Mouse (Mus musculus) layer of hippocampus, postnatal 25 days (tissue): ENCODE measurements around the gene Usp7. TPM values are rescaled to one million over a fixed set of nuclear protein-coding genes. Genes with fewer than 3 reads are reported as not detected.
"Not testable (repeated sequence)": the region's sequence is repeated elsewhere in the genome, so short reads cannot be mapped to it uniquely, and the experiment has no call there.

Experiments
- DNase-seq, 2 experiments: peaks; one replicate each; pipeline ENCODE4 v3.0.0; 2022; ENCODE audit warnings: mixed read lengths in 2 of 2, low spot score in 1 of 2; ENCODE audit errors: extremely low spot score in 1 of 2
- total RNA-seq, 2 experiments: library from RNA; stranded (reverse); gene quantifications; 2 replicates each; pipeline ENCODE4 v1.2.3; 2021

The Usp7 gene
- total RNA-seq, 2 experiments from 2014 or later: 132 to 156 TPM

DNA sequence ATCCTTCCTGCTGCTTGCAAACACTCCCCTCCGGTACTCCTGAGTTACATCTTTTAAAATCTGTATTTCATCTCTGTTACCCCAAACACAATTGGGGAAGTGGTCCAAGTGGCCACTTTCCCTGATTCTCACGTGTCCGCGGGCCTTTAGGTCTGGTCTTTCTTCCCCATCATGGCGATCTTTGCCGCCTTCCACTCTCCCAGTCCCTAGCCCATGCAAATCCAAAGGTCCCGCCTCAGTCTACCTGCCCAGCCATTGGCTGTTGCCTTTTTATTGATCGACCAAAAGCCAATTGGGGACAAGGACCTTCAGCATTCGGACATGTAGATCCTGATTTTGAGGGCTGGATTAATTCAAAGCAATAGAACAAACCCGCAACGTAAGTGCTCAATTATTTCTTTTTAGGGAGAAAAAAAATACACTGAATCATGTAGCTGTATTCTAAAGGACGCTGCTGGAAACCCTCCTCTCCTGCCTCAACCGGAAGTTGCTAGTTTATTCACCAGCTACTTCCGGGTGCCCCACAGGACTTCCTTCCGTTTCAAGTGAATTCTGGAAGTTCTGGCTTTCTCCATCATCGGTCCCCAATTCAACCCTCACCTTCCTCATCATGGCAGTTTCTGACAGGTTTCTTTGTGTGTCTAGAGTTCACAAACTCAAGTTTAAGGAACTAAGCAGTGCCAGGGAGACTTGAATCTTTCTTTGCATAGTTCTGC is 8.8 kb downstream of the Usp7 start:
- DNase-seq: no peak

DNA sequence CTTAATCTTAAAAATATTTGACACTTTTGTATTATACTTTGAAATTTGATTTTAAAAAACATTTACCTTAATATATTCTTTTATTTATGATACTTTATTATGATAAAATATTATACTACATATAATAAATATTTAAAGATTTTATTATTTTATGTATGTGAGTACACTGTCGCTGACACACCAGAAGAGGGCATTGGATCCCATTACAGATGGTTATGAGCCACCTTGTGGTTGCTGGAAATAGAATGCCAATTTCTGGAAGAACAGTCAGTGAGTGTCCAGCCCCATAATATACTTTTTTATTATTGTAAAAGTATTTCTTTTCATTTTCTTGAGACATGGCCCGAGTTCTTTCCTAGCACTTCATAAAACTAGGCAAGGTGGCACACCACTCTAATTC is 10.4 kb downstream of the Usp7 start:
- DNase-seq: no peak

DNA sequence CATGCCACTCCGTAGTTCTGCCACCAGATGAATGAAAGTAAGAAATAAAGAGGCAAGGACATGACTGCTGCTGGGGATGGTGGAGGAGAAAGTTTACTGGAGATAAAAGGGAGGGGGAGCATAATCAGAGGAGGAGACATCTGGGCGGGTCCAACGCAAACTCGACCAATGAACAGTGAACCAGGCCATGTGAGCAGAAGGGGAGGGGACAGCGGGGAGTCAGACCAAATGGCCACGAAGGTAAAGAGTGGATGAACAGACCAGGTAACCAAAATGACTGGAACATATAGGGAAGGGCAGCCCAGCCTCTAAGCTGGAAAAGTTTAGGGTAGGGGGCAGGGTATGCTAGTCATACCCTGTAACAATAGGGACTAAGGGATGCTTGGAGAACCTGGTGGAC is 10.9 kb downstream of the Usp7 start:
- no peak for DNase-seq

DNA sequence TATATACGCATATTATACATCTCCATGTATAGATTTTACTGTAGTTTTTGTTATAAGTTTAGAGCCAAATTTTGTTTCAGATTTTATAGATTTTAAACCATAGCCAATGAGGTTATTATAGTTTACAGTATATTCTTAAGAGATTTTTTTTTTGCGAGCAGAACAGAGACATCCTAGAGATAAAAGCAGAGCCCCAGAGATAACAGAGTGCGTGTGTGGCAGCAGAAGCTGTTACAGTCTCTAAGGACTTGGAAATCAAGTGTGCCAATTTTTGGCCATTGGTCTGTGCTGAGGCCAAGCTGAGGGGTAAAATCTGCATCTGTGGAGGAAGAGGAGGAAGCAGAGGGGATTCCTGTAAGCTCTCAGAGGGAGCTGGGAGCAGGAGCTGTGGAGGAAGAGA is 11.9 kb downstream of the Usp7 start:
- DNase-seq: no peak

DNA sequence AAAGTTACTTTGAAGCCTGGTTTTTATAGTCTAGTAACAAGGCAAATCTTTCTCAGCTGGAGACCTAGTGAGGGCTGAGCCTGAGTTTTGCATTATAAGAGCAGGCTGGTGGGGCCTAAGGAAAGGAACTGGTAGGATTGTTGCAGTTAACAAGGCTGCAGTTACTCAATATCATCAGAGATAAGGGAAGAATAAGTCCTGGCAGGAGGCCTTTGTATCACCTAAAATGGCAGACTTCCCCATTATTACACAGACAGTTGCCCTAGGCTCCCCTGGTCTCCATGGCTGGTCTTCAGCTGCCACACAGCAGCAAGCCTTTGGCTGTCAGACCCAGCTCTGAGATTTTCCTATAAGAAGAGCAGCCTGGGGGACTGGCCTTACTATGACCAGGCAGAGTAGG is 13.4 kb downstream of the Usp7 start:
- DNase-seq: no peak

DNA sequence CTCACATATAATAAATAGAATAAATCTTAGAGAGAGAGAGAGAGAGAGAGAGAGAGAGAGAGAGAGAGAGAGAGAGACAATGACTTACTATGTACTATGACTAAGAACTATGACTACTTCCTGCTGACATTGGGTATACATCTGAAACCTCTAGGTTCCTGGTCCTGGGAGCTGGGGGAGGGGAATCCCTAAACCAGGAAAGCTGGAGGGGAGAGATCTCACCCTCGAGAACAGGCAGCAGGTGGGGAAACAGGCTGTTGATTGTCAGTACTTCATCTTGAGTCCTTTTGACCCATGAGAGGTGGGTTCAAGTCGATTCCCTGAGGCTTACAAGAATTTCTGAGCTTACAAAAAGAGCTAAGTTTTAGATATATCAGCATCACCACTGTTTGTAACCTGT is 14.9 kb downstream of the Usp7 start:
- DNase-seq: no peak

DNA sequence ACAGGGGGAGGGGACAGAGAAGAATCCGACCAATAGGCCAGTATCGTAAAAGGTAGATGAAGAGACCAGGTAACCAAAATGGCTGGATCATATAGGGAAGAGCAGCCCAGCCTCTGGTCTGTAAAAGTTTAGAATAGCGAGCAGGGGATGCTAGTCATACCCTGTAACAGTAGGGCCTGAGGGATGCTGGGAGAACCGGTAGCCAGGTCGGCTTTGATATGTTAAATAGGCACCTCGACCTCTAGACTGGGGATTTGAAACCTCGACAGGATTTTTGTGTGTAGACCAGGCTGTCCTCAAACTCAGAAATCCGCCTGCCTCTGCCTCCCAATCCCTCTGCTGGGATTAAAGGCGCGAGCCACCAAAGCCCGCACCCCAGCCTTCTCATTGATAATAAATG is 15.5 kb downstream of the Usp7 start:
- DNase-seq: no peak

DNA sequence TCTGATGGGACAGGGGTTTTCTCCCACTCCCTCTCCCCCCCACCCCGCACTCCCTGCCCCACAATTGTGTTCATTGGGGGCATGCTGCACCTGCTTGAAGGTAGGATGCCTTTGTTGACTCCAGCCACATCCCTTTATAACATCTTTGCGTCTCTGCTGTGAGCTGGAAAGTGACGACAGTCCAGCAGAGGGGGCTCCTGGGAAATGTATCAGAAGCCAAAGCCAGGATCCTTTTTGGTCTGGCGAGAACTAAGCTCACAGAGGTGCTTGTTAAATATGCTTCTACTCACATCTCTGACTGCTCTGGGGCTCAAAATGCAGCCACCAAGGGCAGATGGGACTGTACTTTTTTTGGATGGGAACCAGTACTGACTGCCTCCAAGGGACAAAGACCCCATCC is 21.0 kb downstream of the Usp7 start:
- no peak for DNase-seq

DNA sequence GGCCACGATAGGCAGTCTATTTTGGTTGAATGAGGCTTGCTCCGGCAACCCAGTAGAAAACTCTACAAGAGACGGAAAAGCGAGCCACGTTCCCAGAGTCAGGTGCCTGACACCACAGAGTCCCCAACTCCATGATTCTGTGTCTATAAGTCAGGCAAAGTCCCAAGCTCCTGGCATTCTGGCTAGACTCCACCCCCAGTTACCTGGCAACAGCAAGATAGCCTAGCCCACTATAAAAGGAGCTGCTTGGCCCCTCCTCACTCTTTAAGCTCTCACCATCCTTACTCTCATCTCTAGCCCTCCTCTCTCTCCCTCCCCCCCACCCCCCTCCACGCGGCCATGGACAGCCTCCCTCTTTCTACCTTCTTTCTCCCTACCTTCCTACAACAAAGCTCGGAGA is 21.8 kb downstream of the Usp7 start:
- not testable (repeated sequence) for DNase-seq

DNA sequence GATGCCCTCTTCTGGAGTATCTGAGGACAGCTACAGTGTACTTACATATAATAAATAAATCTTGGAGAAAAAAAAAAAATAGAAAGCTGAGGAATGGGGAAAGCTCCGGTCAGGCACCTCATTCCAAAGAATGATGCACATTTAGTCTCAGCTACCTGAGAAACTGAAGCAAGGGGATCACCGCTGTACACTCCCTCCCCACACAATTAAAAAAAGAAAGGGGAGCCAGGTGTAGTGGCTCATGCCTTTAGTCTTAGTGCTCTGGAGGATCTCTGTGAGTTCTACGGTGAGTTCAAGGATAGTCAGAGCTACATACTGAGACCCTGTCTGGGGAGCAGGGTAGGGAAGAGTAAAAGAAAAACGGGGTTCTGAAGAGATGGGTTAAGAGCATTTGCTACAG is 22.6 kb downstream of the Usp7 start:
- DNase-seq: no peak

DNA sequence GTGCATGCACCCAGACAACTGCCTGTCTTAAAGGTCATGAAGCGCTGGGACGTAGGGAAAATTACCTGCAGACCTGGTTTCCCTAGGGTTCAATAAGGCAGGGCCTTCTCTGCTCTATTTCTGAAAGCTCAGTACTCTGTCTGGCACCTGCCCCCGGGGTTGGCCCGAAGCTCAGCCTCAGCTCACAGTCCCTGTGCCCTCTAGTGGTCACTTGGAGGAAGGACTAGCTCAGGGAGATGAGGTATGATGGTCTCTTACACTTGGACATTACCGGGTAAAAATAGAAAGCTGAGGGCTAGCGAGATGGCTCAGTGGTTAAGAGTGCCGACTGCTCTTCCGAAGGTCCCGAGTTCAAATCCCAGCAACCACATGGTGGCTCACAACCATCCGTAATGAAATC is 23.0 kb downstream of the Usp7 start:
- peak; percentile 31 to 61 for DNase-seq

DNA sequence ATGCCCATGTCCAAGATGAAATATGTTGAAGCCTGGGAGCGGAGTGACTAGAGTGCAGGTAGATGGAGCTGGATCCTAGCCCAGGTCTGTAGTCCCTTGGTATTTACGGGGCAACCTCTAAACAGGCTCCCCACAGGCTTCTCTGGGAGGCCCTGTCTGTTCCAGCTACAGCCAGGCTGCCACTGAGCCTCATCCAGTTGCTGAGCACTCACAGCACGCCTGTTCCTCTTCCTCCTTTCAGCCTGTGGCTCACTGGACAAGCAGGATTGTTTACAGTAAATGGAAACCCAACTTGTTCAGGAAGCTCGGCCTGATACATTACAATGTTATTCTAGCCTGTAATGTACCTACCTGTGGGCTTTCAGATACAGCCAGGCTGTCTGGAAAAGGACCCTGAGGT is 23.5 kb downstream of the Usp7 start:
- no peak for DNase-seq

DNA sequence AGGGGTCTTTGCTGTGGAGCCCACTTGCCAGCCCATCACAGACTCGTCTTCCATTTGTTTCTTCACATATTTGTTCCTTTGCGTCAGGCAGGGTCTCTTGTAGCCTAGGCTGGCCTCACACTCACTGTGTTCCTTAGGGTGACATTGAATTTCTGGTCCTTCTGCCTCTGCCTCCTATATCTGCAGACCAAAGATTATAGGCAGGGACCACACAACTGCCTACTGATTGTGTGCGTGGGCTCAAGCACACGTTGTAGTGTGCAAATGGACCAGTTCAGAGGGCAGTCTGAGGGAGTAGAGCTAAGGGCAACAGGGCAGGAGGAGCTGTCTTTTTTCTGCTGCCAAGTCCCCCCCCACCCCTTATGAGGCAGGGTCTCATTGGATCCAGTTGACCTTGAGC is 24.0 kb downstream of the Usp7 start:
- DNase-seq: no peak

DNA sequence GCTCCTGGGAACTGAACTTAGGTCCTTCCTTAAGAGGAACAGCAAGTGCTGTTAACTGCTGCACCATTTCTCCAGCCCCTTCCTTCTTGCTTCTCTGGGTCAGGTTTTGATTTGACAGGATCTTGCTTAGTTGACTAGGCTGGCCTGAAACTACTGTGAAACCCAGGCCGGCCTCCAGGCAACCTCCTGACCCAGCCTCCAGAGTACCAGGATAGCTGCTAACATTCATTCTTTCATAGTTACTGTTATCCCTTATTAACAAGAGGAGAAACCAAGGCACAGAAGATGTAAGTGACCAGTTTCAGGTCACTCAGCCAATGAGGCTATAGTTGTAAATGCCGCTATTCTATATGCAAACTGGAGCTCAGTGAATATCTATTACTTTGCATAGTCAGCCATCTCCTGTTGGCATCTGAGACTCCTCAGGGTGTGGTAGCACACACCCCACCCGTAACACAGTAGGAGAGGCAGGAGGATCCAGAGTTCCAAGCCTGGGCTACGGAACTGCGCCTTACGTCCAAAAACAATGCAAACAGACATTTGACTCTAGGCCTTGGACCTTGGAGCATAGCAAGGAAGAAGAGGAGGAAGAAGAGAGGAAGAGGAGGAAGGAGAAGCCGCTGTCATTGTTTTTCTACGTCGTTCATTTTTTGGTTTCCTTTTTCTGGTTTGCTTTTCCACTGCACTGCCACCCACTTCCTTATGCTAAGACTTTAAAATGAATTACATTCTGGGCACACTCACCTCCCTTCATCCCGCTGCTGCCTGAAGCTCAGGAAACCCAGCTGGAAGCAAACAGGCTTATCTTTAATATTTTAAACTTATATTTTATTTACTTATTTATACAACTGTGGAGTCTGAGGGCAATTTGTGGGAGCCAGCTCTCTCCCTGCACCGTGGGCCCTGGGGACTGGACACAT is 24.7 kb downstream of the Usp7 start:
- peak in 1 of 2 experiments; percentile 8 for DNase-seq

DNA sequence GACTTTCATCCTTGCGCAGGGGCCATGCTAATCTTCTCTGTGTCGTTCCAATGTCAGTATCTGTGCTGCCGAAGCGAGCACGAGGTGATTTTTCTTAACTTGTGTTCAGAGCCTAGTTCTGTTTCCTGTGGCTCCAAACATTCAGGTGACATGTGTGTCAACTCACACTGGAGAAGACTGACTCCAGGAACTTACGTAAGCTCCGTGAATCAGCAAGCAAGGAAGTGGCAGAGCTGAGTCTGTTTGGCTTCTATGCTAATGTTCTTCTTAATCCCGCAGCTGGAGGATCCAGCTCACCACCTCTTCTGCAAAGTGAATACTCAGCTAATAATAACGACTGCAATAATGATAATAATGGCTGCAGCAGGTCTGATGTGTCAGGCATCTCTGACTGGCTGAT is 25.9 kb downstream of the Usp7 start:
- DNase-seq: no peak

DNA sequence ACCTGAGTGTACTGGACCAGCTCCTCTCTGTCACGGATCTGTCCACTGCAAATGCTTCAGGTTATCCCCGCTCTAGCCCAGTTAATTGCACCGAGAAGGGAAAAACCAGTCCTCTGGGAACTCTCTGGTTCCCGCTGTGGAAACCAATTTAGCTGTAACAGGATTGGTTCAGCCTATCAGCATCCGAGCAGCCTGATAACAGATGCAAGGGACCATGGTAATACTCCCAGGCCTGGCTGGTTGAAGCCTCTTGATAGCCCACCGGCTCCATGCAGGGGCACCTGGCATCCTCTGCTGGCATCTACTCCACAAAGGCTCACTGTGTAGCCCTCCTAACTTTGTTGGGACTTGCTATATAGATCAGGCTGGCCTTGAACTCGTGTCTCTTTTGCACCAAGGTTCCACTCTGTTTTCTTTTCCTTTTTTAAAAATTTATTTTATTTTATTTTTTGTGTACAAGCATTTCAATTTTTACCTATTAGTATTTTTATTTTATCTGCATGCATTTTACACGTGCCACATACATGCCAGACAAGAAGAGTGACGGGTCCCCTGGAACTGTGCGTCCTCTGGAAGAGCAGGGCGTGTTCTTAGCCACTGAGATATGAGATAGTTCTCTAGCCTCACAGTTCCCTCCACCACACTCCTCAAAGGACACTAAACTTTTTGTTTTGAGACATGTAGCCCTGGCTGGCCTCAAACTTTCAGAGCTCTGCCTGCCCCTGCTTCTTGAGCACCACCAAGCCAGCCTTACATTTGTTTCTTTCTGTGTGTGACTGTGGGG is 27.8 kb downstream of the Usp7 start:
- no peak for DNase-seq

DNA sequence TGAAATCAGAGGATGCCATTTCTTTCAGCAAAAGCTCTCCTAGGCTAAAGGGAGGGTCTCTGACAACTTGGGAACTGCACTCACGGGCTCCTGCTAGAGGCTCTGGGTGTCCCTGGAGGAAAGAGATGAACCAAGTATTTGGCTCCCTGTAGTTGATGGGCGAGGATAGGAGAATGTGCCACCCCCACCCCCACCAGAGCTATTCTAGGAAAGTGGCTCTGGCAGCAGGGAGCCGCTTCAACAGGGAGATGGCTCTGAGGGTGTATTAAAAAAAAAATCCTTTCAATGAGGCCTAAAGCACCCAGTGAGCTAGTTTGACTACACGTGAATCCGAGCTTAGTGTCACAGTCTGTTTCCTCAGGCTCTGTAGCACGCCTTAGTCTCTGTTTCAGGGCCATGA is 29.1 kb downstream of the Usp7 start:
- DNase-seq: peak in 1 of 2 experiments; percentile 36

DNA sequence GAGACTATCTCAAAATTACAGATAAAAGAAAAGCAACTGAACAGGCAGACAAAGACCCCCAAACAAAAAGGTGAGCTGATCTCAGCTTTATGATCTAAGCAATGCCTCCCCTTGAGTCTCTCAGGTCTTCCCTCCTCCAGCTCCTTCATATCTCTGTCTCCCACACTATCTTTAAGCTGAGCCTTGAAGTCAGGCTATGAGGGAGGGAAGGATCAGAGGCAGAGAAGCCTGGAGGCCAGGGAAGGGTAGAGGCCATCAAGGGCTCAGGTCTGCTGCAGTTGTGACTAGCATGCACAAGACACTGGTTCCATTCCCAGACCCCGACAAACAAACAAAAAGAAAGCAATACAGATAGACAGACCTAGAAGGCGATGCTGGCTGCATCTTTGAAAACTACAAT is 30.2 kb downstream of the Usp7 start:
- no peak for DNase-seq

DNA sequence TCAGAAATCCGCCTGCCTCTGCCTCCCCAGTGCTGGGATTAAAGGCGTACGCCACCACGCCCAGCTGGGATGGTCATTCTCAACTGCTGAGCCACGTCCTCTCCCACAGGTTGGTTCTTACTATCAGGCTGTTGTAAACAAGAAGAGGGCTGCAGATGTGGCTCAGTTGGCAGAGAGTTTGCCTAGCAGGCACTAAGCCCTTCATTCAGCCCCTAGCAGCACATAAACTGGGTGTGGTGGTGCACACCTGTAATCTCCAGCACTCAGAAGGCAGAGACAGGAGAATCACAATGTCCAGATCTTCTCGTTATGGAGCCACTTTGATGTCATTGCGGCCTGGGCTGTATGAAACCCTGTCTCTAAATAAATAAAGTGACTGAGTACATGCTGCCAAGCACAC is 31.1 kb downstream of the Usp7 start:
- no peak for DNase-seq

DNA sequence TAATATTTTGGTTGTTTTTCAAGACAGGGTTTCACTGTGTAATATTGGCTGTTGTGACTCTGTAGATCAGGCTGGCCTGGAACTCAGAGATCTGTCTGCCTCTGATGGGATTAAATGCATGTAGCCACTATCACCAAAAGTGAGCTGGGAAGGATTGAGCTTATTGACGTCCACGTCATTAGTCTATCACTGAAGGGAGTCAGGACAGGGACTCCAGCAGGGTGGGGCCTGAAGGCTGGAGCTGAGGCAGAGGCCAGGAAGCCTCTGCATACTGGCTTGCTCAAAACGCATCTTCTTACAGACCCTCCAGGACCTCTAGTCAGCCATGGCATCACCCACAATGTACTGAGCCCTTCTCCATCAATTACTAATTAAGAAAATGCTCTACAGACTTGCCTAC is 33.1 kb downstream of the Usp7 start:
- no peak for DNase-seq

DNA sequence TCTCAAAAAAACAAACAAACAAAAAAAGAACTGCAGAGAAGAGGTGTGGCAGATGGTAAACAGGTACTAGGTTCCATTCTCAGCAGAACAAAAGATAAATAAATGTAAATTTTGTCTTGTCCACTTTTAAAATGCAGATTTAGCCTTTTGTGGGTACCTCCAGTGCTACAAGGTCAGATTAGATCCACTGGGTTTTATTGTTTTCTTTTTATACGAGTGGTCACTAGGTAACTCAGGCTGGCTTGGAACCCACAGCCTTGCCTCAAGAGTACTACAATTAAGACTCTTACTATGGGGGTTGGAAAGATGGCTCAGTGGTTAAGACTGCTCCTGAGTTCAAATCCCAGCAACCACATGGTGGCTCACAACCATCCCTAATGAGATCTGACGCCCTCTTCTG is 33.9 kb downstream of the Usp7 start:
- no peak for DNase-seq
